Mouse (Mus musculus) natural killer cell, adult 2 months (primary cell): Measurements from ENCODE around the gene Col5a3.

Experiments used
- DNase-seq, 2 experiments: peaks; one replicate each; pipeline ENCODE4 v3.0.0; 2022; ENCODE audit warnings: low spot score in 2 of 2

Gene Col5a3

DNA sequence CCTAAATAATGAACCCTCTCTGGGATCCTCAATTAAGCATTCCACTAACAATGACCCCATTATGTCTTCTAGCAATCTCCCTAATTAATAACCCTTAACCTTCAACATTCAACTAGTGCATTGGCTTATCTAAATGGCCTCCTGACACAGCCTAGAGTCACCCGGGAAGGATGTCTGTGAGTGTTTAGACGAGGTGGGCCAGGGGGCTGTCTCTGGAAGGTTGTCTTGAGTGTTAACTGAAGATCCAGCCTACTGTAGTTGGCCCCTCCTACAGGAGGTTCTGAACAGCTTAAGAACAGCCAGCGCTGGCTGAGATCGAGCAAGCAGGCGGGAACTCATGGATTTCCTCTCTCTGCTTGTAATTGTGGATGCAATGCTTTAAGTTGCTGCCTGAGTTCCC lies 9.2 kb downstream of the Col5a3 start:
- DNase-seq = no peak

DNA sequence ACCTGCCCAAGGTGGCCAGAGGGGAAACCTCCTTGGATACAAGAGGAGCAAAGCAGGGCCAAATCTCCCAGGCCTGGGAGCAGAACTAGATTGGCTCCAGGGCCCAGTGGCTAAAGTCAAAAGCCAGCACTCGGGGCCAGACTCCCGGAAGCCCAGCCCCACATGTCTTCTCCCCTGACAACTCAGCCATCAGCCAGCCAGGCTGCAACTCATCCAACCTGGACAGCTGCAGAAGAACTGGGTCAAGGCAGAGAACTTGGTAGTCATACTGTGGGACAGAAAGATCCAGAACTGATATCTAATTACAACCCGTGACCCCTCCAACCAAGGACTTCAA lies 9.7 kb downstream of the Col5a3 start:
- DNase-seq = no peak

DNA sequence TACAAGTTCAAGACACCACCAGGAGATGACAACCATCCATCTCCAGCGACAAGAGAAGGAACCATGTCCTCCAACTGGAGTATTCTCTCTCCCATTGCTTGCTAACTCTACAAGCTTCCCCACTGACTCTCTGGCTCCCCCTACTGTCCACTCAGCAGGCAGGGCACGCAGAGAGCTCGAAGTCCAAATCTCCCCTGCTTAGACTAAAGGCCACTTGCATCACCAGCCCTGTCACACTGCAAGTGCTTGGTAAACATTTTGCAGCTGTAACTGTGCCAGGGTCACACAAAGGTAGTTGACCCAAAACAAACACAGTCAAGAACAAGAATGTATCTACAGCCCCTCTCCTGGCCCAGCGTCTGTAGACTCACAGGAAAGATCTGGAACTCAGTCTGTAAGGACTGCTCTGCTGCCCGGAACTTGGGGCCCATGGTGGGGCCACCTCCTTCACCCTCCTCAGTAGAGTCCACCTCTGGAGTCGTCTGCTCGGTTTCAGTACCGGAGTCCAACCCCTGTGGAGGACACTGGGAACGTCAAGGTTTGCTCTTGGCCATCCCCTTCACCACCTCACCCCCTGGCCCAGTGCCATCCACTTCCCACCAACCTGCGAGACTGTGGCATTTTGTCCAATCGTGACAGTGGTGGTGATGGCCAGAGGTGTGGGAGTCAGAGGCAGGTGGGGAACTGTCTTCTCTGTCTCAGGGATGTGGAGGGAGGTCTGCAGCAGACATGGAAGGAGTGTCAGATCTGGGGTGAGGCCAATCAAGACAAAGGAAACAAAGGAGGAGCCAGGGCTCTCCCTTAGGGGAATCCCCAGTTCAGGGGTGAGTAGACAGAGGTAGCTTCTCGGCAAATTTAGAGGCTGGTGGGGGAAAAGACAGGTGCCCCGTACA lies 10.4 kb downstream of the Col5a3 start:
- DNase-seq = peak; percentile 33 to 38

DNA sequence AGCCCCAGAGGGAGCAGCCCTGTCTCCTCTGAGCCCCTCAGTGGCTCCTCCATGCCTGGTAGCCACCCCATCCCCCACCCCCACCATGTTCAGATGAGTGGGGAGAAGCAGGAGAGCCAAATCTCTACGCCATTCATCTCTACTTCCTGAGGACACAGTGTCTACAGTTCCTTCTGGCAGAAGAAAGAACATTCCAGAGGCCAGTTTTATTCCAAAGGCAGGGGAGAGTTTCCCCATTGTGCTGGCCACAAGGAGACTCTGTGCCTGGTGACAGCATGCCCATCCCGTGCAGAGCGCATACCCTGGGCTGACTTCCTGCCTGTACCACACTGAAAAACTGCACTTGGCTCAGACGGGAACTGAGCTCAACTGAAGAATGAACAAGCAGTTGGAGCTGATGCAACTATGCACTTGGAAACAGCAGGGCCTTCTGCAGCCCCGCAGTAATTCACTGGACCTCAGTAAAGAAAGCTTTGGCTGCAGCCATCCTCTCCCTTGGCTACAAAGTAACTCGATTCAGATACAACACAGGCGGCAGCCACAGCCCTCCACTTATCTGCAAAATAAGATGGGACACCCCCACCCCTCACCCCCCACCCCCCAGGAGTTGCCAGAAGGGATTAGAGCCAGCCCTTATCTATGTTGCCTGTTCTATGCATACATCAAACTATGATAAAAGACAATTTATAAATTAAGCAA lies 20.6 kb downstream of the Col5a3 start:
- no peak for DNase-seq

DNA sequence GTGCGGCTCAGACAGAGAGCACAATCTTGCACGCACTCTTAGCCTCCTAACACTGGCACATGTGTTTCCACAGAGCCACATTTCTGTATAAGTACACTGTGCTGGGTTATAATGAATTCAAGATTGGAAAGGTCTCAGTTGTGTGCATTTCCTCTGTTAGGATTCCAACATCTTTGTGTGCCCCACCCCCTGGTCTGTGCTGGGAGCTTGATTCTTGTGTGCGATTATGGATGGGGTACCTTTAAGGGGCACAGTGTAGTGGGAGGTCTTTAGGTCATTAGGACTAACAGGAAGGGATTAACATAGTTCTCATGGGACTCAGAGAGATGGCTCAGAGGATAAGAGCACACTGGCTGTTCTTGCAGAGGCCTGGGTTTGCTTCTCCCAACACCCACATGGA lies 24.5 kb downstream of the Col5a3 start:
- DNase-seq = no peak

DNA sequence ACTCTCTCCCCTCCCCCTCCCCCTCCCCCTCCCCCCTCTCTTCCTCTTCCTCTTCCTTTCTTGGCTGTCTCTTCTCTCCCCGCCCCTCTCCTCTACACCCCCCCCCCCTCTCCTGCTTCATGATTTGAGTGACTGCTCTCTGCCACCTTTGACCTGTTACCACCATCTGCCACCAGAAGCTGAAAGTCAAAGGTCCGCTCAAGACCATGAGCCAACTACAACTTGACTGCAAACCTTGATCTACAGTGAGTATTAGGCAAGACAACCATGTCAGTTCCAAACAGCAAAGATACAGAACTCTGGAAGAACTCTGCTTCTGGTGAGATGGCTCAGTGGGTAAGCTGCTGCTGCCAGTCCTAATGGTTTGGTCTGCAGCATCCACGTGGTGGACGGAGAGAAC lies 25.2 kb downstream of the Col5a3 start:
- DNase-seq = no peak

DNA sequence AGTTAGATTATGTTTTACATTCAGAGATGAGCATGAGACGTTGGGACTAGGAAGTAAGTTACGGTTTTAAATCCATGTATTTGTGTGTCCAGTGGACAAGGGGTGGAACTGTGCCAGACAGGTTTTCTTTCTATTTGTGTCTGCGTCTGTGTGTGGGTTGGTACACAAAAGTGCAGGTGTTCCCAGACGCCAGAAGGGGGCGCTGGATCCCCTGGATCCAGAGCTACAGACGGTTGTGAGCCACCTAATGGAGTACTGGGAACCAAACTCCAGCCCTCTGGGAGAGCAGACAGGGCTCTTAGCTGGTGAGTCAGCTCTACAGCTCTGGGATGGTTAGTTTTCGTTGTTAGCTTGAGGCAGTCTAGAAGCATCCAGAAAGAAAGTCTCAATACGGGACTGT lies 26.9 kb downstream of the Col5a3 start:
- DNase-seq = no peak

DNA sequence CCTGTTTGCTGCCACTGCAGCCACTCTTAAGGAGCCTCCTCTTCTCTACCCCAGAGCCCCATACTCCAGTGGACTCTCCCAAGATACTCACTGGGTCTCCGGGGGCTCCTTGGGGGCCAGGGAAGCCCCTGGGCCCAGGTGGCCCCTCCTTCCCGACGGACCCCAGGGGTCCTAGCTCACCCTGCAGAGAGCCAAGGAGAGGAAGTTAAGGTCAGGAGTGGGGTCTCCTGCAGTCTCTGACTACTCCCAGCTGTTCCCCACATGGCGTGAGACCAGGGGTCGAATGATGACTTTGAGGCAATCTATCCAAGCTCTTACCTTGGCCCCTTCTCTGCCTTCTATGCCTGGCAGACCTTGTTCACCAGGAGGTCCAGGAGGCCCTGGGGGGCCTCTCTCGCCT lies 29.8 kb downstream of the Col5a3 start:
- DNase-seq = no peak

DNA sequence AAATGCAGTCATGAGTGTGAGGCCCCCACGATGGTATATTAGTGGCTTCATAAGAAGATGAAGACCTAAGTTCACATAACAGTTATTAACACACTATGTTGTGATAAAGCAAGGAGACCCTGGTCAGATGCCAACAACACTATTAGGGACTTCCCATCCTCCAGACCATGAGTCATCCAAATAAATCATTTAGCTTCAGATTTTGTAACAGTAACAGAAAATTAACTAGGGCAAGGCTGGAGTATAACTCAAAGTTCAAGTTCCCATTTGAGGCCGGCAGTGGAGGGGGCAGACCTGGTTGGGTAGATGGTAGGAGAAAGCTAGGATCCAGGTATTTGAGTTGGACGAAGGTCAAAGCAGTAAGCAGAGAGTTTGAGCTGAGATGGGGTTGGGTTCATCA lies 33.6 kb downstream of the Col5a3 start:
- no peak for DNase-seq

DNA sequence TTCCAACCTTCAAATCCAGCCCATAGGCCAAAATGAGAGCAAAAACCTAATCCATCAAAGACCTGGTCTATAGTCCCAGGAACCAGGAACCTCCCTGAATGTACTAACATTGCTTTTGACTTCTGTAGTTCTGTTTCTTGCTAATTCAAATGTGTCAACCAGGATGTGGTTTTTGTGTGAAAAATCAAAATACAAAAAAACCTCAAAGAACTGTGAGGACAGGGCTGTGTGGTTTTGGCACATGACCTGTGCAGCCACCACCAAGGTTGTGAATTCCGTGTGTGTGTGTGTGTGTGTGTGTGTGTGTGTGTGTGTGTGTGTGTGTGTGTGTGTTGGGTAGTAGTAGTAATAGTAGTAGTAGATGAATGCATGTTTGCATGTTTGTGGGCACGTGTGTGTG lies 49.6 kb downstream of the Col5a3 start:
- peak; percentile 49 to 68 for DNase-seq

DNA sequence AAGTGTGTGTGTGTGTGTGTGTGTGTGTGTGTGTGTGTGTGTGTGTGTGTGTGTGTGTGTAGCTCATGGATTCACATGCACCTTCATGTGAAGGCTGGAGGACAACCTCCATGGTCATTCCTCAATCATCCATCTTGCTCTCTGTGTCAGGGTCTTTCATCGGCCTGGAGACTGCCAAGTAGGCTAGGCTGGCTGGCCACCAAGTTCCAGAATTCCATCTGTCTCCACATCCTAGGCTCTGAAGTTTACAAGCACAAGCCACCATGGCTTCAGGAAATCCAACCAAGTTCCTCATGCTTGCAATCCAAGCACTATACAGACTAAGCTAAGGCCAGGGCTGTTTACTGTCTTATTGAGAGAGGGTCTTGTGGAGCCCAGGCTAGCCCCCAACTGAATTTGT lies 51.8 kb downstream of the Col5a3 start:
- no peak for DNase-seq

DNA sequence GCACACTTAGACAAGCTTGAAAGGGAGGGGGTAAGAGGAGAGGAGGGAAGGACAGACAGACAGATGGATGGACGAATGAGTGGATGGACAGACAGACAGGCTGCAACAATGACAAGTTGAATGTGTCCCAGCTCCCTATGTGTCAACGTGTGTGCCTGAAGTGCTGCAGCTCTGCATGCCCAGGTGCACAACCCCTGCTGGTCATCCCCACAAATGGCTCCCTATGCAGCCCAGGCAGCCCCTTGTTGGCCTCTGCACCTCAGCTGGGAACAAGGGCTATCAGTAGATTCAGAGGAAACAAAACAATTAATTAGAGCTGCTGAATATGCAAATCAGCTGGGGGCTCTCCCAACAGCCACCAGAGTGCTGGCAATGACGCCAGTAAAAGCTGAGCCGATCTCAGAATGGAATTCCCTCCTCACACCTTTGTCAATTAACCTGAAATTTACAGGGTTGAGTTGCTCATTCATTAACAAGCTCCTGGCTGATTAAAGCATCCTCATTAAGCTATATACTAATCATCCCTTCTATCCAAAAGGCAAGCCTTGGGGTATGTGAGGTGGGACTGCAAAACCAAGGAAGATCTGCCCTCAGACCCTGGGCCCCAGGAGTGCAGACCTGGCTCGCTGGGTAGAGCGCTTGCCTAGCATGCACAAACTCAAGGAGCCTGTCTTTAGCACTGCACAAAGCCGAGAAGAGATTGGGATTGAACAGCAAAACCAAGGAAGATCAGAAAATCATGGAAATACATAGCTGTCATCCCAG lies 52.5 kb downstream of the Col5a3 start:
- DNase-seq = no peak

DNA sequence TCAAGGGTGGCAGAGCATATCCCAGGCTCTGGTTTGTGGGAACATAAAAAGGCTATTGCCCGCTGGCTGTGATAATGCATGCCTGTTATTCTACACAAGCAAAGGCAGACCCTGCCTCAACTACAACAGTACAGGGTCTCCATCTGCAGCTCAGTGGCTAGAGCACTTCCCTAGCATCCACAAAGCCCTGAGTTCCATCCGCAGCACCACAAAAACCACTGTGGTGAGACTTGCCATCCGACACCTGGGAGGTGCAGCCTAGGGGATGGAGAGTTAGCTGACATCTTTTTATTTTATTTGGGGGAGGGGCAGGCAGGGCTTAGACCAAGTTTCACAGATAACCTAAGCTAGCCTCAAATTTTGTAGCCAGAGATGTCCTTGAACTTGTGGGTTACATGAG lies 53.5 kb downstream of the Col5a3 start:
- no peak for DNase-seq

DNA sequence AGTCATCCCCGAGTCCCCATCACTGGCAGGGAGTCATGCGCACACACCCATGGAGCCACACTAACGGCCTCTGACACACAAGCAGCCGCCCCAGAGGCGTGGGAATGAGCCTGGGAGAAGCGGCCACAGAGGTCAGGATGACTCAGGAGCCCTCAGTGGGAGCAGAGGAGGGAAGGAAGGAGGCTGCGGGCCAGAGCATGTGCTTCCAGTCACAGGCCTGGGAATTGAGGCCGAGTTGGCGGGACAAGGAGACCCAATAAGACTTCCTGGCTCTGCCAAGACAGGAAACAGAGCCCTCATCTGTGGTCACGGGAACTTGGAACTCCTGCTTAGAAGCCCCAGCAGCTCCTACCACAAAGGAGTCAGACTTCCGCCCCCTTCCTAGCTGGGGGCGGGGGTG lies 54.1 kb downstream of the Col5a3 start:
- DNase-seq = no peak

DNA sequence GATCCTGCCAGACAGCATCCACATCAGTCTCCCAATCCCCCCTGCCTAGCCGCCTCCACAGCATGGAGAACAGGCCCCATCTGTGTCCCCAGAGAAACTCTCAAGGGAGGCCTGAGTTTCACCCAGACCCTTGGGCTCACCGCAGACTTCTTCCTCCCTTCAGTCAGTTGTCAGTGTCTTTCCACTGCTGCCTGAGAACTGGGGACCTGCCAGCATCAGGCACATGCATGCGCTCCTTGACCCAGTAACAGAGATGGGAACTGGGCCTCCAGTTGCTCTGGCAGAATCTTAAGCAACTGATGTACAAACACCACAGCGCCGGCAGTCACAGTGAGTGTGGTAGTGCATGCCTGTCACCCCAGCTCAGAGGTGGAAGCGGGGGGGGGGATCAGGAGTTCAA lies 56.0 kb downstream of the Col5a3 start:
- DNase-seq = no peak

DNA sequence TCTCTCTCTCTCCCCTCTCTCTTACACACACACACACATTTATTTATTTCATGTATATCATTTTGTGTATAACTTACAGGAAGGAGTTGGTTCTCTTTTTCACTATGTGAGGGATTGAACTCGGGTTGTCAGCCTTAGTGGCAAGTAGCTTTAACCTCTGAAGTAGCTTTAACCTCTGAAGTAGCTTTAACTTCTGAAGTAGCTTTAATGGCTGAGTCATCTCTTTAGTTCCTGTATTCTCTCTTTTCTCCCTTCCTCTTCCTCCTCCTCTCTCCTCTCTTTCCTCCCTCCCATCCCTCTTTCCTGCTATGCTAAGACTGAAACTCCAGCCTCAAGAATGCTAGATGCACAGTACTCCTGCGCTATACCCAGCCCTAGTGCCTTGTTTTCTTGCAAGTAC lies 56.6 kb downstream of the Col5a3 start:
- DNase-seq = no peak

DNA sequence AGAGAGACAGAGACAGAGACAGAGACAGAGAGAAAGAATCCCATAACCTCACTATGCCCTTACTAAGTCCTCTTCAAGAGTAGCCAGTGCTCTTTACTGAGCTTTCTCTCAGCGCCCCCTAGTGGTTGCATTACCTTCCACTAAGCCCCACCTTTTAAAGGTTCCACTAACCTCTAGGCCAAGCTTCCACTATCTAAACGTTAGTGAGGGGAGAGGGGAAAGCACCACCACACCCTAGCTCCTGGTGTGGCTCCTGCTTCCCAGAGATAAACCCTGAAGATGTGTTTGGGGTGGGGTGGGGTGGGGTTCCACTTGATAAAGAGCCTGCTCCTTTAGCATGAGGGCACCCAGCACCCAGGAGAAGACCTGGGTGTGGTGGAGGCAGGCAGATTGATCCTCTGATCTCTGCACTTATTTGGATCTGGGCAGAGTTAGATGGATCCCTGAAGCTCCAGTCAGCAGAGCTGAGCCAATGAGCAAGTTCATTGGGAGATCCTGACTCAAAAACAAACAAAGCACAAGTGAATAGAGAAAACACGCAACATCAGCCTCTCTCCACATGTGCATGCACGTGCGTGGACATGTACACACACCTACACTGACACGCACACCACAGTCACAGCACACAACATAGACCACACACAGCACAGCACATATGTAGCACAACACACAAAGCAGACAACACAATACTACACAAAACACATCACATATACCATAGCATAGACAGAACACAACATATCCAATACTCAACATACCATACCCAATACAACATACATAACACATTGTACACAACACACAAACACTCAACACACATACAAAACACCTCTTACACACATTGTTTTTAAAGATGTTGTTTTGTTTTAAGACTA lies 57.5 kb downstream of the Col5a3 start:
- DNase-seq = peak; percentile 57 to 70

DNA sequence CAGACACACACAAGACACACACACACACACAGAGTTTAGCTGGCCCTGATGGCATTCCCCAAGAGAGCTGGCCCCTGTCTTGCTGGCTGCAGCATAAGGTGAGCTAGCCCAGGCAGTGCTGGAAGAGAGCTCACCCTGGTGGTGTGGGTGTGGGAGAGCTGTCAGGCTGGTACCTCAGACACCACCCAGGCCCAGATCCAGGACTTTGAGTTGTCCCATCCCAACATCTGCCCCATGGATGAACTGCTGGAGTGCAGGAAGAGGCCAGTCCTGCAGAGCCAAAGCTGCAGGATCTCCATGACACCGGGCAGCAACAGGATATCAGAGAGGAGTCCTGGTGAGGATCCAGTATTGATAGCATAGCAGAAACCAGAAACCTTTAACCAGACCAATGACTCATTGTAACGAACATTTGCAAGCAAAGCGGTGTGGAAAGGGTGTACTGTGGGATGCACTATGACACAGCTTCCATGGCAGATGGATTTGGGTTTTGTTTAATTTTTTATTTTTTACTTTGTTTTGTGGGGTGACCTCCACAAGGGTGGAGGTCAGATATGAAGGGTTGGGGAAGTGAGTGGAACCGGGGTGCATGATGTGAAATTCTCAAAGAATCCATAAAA lies 58.7 kb downstream of the Col5a3 start:
- DNase-seq = no peak

DNA sequence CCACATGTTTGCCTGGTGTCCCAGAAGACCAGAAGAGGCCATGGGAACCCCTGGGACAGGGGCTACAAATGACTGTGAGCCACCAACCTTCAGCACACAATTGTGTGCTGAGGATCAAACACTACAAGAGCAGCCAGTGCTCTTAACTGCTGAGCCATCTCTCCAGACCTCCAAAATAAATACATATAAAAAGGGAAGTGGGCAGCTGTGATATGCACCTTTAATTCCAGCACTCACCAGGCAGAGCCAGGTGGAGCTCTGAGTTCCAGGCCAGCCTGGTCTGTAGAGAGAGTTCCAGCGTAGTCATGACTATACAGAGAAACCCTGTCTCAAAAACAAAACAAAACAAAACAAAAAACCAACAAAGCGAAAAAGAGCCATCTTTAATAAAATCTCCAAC lies 60.5 kb downstream of the Col5a3 start:
- DNase-seq = no peak

DNA sequence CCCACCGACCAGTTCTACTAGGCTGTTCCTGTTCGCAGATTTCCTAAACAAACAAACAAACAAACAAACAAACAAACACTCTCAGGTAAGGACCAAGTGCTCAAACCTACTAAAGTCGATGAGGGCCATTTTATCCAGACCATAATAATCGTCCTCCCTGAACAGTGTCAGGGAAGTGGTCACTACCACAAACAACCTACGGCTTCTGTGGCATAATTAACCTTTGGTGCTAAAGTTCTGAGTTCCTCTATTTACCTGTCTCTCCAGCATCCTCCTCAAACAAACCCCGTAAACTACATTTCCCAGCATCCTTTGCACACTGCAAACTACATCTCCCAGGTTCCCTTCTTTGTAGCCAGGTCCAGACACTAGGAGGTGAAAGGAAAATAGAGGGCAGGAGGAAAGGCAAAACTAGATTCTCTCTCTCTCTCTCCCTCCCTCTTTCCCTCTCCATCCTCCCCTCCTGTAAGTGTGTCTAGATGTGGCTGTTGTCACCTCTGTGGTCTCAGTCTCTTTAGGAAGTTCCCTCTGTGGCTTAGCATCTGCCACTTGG lies 63.3 kb downstream of the Col5a3 start:
- no peak for DNase-seq

DNA sequence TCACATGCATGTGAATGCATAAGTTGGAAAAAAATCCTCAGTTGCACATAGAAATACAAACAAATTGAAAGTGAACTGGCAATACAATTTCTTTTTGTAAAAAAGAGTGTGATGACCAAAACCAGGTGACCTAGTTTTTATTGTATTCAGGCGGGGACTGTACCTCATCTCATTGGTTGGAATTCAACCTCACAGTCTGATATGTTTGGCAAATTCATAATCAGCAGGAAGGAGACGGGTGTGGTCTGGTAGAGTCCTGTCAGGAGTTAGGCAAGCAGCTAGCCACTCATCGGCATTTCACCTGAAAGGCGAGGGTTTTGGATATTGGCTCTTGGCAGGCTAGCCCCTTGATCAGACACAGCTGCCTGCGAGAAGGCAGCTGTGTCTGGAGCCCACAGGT lies 65.7 kb downstream of the Col5a3 start:
- DNase-seq = no peak
